Mouse (Mus musculus) cerebral cortex, adult 2 months (tissue): ENCODE results near the gene Rab6b.

ENCODE experiments used
- WGBS: fragments of 180-500 bp; shearing (Covaris S2); methylation state at CpG from one replicate; pipeline ENCODE4 v1.1.7; 2018; 5-methylcytosine and 5-hydroxymethylcytosine counted together

The Rab6b gene

GRCm38 (mm10) chr9:103111621-103112470 lies at the start of gene Rab6b:
TSS of gene Rab6b (plus strand) at chr9:103111787.
- under 1% methylated on average over 80 of the region's 81 CpGs for WGBS

GRCm38 (mm10) chr9:103063591-103063990 lies 48.0 kb upstream of the Rab6b start:
- 93% methylated on average over 6 of the region's 6 CpGs for WGBS

- WGBS, result 67% methylated on average over 8 of the region's 8 CpGs
These were observed 44.7 kb upstream of the Rab6b start for GRCm38 (mm10) chr9:103066845-103067244.

GRCm38 (mm10) chr9:103067651-103068050 lies 43.9 kb upstream of the Rab6b start:
- 83% methylated on average over 11 of the region's 11 CpGs for WGBS

- WGBS, result 88% methylated on average over 8 of the region's 8 CpGs
These were observed 42.8 kb upstream of the Rab6b start for GRCm38 (mm10) chr9:103068769-103069168.

GRCm38 (mm10) chr9:103071541-103072203 lies 39.9 kb upstream of the Rab6b start:
- 77% methylated on average over 7 of the region's 7 CpGs for WGBS

- WGBS, result 92% methylated on average over 6 of the region's 6 CpGs
These were observed 39.4 kb upstream of the Rab6b start for GRCm38 (mm10) chr9:103072204-103072599.

- WGBS, result 68% methylated on average over 11 of the region's 11 CpGs
These were observed 38.6 kb upstream of the Rab6b start for GRCm38 (mm10) chr9:103072926-103073515.

- WGBS, result 59% methylated on average over 21 of the region's 21 CpGs
These were observed 34.6 kb upstream of the Rab6b start for GRCm38 (mm10) chr9:103076836-103077531.

GRCm38 (mm10) chr9:103078194-103078691 lies 33.3 kb upstream of the Rab6b start:
- 77% methylated on average over 6 of the region's 6 CpGs for WGBS

- 99% methylated on average over 3 of the region's 3 CpGs for WGBS
These were observed 31.4 kb upstream of the Rab6b start for GRCm38 (mm10) chr9:103080211-103080610.

GRCm38 (mm10) chr9:103082246-103082975 lies 29.2 kb upstream of the Rab6b start:
- 44% methylated on average over 8 of the region's 8 CpGs for WGBS

- 69% methylated on average over 3 of the region's 3 CpGs for WGBS
These were observed 28.2 kb upstream of the Rab6b start for GRCm38 (mm10) chr9:103083405-103083804.

- WGBS, result 81% methylated on average over 6 of the region's 6 CpGs
These were observed 24.9 kb upstream of the Rab6b start for GRCm38 (mm10) chr9:103086736-103087135.

GRCm38 (mm10) chr9:103087301-103087700 lies 24.3 kb upstream of the Rab6b start:
- WGBS, result 91% methylated on average over 8 of the region's 8 CpGs

GRCm38 (mm10) chr9:103088661-103089060 lies 22.9 kb upstream of the Rab6b start:
- WGBS, result 87% methylated on average over 2 of the region's 2 CpGs

- WGBS, result 58% methylated on average over 9 of the region's 9 CpGs
These were observed 21.3 kb upstream of the Rab6b start for GRCm38 (mm10) chr9:103090116-103090875.

GRCm38 (mm10) chr9:103091039-103091883 lies 20.3 kb upstream of the Rab6b start:
- 84% methylated on average over 16 of the region's 16 CpGs for WGBS

GRCm38 (mm10) chr9:103092248-103092647 lies 19.3 kb upstream of the Rab6b start:
- WGBS, result 1% methylated on average over 19 of the region's 19 CpGs
